Mouse (Mus musculus): ENCODE data around the gene Olfr374. TPM values are rescaled to one million over a fixed set of nuclear protein-coding genes. Genes with fewer than 3 reads are reported as not detected.

Olfr374 gene
- polyA plus RNA-seq (2015; fragmentation: Nextera tagmentation; extraction: Ambion mirVana) = not detected in 2 replicates

DNA sequence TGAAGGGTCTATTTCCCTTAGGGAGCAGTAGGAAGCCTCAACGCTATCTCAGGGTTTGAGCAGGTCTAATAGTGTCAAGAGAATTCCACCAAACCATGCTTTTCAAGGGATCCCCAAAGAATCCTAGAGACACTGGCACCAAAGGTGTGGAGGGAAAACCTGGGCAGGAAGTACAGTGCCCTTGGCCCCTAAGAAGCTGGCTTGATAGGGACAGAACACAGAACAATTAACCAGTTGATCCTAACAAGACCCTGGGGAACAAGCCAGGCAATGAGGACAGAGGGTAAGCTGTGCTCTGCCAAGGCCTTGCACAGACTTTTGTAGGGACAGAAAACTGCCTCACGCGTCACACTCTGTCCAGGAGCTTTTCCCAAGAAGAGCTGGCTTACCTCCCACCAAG is at the start of gene Olfr374:
Olfr374 (plus strand) TSS at position 301 of the 400 bp plus-strand sequence.

DNA sequence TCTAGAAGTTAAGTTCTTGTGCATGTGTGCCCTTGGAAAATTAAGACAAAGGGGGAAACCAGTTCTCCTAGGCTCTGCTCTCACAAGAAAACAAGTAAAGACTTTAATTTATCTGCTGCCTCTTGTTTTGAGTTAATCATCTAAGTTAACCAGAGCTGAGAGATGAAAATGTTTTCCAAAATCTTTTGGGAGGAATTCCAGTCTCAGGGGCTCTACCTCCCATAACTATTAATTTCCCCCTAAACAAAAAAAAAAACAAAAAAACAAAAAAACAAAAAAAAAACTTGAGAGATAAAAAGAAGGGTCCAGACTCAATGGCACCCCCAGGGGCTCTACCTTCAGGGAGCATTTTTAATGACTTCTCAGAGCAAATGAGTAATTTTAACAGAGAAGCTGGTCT is 24.0 kb upstream of the Olfr374 start, which contains the start of gene Olfr373:
Olfr373 (plus strand) TSS at position 301 of the 400 bp plus-strand sequence.

DNA sequence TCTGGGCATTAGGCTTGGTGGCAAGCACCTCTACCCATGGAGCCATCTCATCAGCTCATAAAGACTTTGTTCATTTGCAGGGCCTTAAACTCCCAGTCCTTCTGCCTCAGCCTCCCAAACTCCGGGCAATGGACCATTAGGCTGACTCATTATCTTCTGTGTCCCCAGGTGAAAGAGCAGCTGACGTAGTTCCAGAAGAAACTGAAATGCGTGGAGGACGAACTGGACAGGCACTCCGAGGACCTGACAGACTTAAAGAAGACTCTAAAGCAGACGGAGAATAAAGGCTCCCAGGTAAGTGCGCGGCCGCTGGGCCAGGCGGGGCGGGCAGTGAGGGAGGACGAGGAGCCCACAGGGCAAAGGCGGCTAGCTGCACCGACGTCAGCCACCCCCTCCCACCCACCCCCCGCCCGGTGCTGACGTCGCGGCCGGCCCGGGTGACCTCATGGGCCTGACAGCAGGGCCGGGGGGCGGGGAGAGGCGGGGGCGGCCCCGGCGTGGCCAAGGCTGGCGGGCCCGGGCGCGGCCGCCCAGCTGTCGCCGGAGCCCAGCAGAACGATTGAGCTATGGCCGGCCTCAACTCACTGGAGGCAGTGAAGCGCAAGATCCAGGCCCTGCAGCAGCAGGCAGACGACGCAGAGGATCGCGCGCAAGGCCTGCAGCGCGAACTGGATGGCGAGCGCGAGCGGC is 28.1 kb downstream of the Olfr374 start, which contains the start of gene Tpm4:
Tpm4 (plus strand) TSS at position 220 of the 690 bp plus-strand sequence.

DNA sequence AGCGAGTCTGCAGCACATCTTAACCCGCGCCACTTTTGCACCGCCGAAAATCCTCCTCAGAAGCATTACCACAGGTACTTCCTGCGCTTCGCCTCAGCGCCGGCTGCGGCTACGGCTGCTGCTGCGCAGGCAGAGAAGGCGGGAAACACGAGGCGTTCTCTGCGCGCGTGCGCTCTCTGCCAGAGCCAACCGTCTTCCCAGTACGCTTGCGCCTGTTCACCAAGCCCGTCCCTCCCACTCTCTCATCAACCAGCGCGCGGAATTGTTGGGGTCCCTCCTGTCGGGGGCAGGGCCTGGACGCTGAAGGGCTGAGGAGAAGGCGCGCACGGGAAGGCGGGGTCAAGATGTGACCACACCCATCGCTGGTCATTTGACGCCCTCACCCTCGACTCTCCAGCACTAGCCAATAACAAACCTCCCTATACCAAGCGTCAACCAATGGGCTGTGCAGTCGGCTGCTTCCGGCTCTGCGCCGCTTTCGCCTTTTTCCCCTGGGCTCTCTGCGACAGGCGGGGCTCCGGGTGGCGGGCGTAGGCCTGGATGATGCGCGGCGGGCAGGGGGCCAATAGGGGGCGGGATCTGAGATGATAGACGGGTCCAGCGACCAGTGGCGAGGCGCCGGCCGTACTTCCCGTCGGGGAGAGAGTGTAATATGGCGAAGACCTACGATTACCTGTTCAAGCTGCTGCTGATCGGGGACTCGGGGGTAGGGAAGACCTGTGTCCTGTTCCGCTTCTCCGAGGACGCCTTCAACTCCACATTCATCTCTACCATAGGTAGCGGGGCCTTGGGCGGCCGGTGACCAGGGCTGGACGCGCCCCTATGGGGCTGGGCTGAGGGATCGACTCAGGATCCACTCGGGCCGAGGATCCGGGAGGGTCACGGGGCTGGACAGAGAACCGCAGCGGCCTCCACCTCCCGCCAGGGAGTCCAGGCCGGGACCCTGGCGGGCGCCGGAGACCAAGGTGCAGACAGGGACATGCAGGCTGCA is 54.2 kb downstream of the Olfr374 start, which contains the start of gene Rab8a:
Rab8a (plus strand) TSS at position 494 of the 991 bp plus-strand sequence.

Other genes starting within 250 kb of the Olfr374 start
- gene Zfp709, start 225.0 kb upstream of the Olfr374 start, polyA plus RNA-seq (2015; fragmentation: Nextera tagmentation; extraction: Ambion mirVana) = 2.7 and 2.8 TPM in 2 replicates
- gene Zfp882, start 198.4 kb upstream of the Olfr374 start, polyA plus RNA-seq (2015; fragmentation: Nextera tagmentation; extraction: Ambion mirVana) = 1.9 TPM in 2 replicates
- gene Zfp617, start 198.4 kb upstream of the Olfr374 start, polyA plus RNA-seq (2015; fragmentation: Nextera tagmentation; extraction: Ambion mirVana) = 14.0 and 14.8 TPM in 2 replicates
- 4.9 and 5.2 TPM in 2 replicates for gene Zfp961, start 156.0 kb upstream of the Olfr374 start, polyA plus RNA-seq (2015; fragmentation: Nextera tagmentation; extraction: Ambion mirVana)
- gene Cyp4f18, start 97.4 kb upstream of the Olfr374 start, polyA plus RNA-seq (2015; fragmentation: Nextera tagmentation; extraction: Ambion mirVana) = 0.60 and 0.94 TPM in 2 replicates
- gene Olfr372, start 65.8 kb upstream of the Olfr374 start, polyA plus RNA-seq (2015; fragmentation: Nextera tagmentation; extraction: Ambion mirVana) = not detected in 2 replicates
- not detected in 2 replicates for gene Olfr373, start 23.9 kb upstream of the Olfr374 start, polyA plus RNA-seq (2015; fragmentation: Nextera tagmentation; extraction: Ambion mirVana)
- gene Tpm4, start 27.9 kb downstream of the Olfr374 start, polyA plus RNA-seq (2015; fragmentation: Nextera tagmentation; extraction: Ambion mirVana) = 177 and 260 TPM in 2 replicates
- 39.1 and 45.6 TPM in 2 replicates for gene Rab8a, start 54.2 kb downstream of the Olfr374 start, polyA plus RNA-seq (2015; fragmentation: Nextera tagmentation; extraction: Ambion mirVana)
- gene Hsh2d, start 82.6 kb downstream of the Olfr374 start, polyA plus RNA-seq (2015; fragmentation: Nextera tagmentation; extraction: Ambion mirVana) = not detected in 2 replicates
- gene Cib3, start 105.8 kb downstream of the Olfr374 start, polyA plus RNA-seq (2015; fragmentation: Nextera tagmentation; extraction: Ambion mirVana) = not detected in 2 replicates
- gene Gm11034, start 106.6 kb downstream of the Olfr374 start, polyA plus RNA-seq (2015; fragmentation: Nextera tagmentation; extraction: Ambion mirVana) = not detected in 2 replicates
- 29.4 and 32.5 TPM in 2 replicates for gene Fam32a, start 112.7 kb downstream of the Olfr374 start, polyA plus RNA-seq (2015; fragmentation: Nextera tagmentation; extraction: Ambion mirVana)
- gene Ap1m1, start 133.0 kb downstream of the Olfr374 start, polyA plus RNA-seq (2015; fragmentation: Nextera tagmentation; extraction: Ambion mirVana) = 42.9 and 47.7 TPM in 2 replicates
- gene Gm10282, start 198.2 kb downstream of the Olfr374 start, polyA plus RNA-seq (2015; fragmentation: Nextera tagmentation; extraction: Ambion mirVana) = 8.8 and 10.3 TPM in 2 replicates
- 13.8 and 18.6 TPM in 2 replicates for gene Klf2, start 212.0 kb downstream of the Olfr374 start, polyA plus RNA-seq (2015; fragmentation: Nextera tagmentation; extraction: Ambion mirVana)